Mouse (Mus musculus): ENCODE measurements at regions not wholly inside any gene's neighbourhood (a gene's known extent, or its start where the extent isn't known, plus 50 kb on each side); places are given as distances from the start of the nearest gene placed in this dataset.
A peak's percentile ranks its signal among the peaks of the same experiment; 100 is the strongest.

DNA sequence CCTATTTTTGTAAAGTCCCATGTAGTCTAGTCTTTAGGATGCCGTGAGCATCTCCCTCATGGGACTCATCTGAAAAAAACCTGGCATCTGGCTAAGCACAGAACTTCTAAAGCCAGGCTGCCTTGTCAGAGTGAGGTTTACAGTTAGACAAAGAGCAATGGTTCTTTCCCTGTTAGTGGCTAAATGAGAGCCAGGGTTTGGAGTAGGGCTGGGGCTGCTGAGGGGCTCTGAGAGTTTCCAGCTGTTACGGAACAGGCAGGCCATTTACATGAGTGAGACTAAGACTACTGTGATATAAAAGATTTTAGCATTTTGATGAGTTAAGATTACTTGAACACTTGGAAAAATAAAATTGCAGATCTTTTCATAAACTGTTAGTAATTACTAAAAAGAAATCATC is 352.2 kb upstream of the Nudt12 start:
- ATAC-seq, result no peak

DNA sequence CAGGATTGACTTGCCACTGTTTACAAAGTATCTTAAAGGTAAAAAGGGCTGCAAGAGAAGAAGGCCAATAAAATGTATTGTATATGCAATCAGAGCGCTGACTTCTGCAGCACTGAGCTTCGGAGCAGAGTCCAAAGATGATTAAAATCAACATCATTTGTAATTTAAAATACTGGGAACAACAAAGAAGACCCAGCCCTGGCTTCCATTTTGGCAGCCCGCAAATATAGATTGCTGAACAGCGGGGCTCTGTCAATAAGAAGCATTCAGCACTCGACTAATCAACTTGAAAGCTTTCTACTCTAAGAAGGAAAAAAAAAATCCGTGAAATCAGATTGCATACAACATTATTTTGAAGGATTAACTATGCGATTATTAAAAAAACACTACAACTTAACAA is 348.9 kb upstream of the Nudt12 start:
- Histone ChIP-seq H3K36me3 (ENCODE audit: control insufficient read depth, insufficient read depth, low read length) (no peaks in the 10 kb centered on the region), H3K9me3 (ENCODE audit: control insufficient read depth, low read length) (no peaks in the 10 kb centered on the region), H3K4me2 (ENCODE audit: low read length) (peak overlapping the region; percentile 25; the same call in 1 of the 2 replicates), H3K4me3 (ENCODE audit: low read length) (no peak overlapping the region), H3K9ac (ENCODE audit: low read depth, low read length) (no peak overlapping the region), H3K27me3 (replicated peaks; ENCODE audit: control insufficient read depth, insufficient read depth, low read length) (no peaks in the 10 kb centered on the region), H3K27ac (ENCODE audit: low read depth, low read length) (no peak overlapping the region), H3K4me1 (ENCODE audit: control insufficient read depth, insufficient read depth, low read depth, low read length) (no peaks in the 10 kb centered on the region)
- WGBS, result 27% methylated on average over 7 of the region's 7 CpGs
- ATAC-seq, result no peak

More for the DNA sequence above, 352.2 kb upstream of the Nudt12 start:
- Histone ChIP-seq H3K36me3 (ENCODE audit: control insufficient read depth, insufficient read depth, low read length) (no peaks in the 10 kb centered on the region), H3K9me3 (ENCODE audit: control insufficient read depth, low read length) (no peaks in the 10 kb centered on the region), H3K4me2 (ENCODE audit: low read length) (no peak overlapping the region), H3K27me3 (replicated peaks; ENCODE audit: control insufficient read depth, insufficient read depth, low read length) (no peaks in the 10 kb centered on the region), H3K4me3 (ENCODE audit: low read length) (no peak overlapping the region), H3K4me1 (ENCODE audit: control insufficient read depth, insufficient read depth, low read depth, low read length) (no peaks in the 10 kb centered on the region), H3K27ac (ENCODE audit: low read depth, low read length) (no peak overlapping the region), H3K9ac (ENCODE audit: low read depth, low read length) (no peak overlapping the region)
- 60% methylated on average over 2 of the region's 2 CpGs for WGBS

DNA sequence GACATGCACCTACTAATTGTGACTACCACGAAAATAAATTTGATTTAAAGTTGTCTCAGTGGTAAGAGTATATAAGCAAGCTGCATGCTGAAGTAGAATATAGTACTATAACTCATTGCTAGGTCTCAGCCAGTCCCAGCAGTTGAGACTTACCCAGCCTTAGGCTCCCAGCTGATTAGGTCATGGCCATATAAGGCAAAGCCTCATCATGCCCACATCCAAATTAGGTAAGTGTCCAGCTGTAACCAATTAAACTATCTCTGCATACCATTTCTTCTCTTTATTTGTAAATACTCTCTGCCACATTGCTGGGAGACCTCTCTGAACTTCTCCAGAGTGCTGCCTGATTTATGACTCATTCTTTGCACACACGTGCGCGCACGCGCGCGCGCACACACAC is 347.9 kb upstream of the Nudt12 start:
- no peak for ATAC-seq
- Histone ChIP-seq H3K9ac (ENCODE audit: low read depth, low read length) (no peak overlapping the region), H3K9me3 (ENCODE audit: control insufficient read depth, low read length) (no peaks in the 10 kb centered on the region), H3K4me1 (ENCODE audit: control insufficient read depth, insufficient read depth, low read depth, low read length) (no peaks in the 10 kb centered on the region), H3K36me3 (ENCODE audit: control insufficient read depth, insufficient read depth, low read length) (no peaks in the 10 kb centered on the region), H3K4me3 (ENCODE audit: low read length) (no peak overlapping the region), H3K4me2 (ENCODE audit: low read length) (no peak overlapping the region), H3K27ac (ENCODE audit: low read depth, low read length) (no peak overlapping the region), H3K27me3 (replicated peaks; ENCODE audit: control insufficient read depth, insufficient read depth, low read length) (no peaks in the 10 kb centered on the region)
- WGBS, result 93% methylated on average over 9 of the region's 9 CpGs

DNA sequence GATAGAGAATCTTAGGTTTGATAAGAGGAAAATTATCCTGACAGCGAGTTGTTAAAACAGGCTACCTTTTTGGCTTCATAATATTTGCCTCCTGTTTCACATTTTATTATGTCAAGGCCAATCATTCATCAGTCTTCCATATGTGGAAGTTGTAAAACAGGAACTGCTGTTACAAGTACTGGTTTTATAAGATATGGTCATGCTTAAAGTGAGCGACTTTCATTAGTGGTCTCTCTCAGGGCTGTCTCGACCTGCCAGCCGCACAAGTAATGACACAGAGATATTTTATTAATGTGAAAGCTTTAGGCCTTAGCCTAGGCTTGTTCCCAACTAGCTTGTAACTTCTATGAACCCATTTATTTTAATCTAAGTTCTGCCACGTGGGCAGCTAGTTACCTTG is 346.3 kb upstream of the Nudt12 start:
- no peaks in the 10 kb centered on the region for H3K27me3 ChIP-seq (replicated peaks; ENCODE audit: control insufficient read depth, insufficient read depth, low read length)
- H3K9me3 ChIP-seq (ENCODE audit: control insufficient read depth, low read length), result no peaks in the 10 kb centered on the region
- no peak overlapping the region for H3K27ac ChIP-seq (ENCODE audit: low read depth, low read length)
- H3K4me2 ChIP-seq (ENCODE audit: low read length), result no peak overlapping the region
- no peak overlapping the region for H3K4me3 ChIP-seq (ENCODE audit: low read length)
- 82% methylated on average over 5 of the region's 5 CpGs for WGBS
- H3K36me3 ChIP-seq (ENCODE audit: control insufficient read depth, insufficient read depth, low read length), result no peaks in the 10 kb centered on the region
- H3K9ac ChIP-seq (ENCODE audit: low read depth, low read length), result no peak overlapping the region
- H3K4me1 ChIP-seq (ENCODE audit: control insufficient read depth, insufficient read depth, low read depth, low read length), result no peaks in the 10 kb centered on the region
- no peak for ATAC-seq

DNA sequence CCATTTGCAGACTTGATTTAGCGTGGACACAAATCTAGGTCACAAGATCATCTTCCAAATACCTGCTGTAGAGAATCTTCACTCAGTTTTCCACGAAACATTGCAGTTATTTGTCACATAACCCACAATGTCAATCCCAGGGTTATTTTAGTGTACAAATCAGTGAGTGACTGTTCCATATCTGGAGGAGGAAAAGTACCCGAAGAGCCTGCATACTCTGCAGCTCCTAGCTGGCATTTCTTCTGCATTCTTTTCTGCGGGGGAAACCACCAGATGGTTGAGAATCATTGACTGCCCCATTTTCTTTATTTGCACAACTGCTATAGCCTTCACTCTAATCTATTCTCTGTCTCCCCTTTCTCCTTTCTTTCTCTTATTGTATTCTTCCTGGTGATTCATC is 332.4 kb upstream of the Nudt12 start:
- 85% methylated on average over 4 of the region's 4 CpGs for WGBS
- H3K27me3 ChIP-seq (replicated peaks; ENCODE audit: control insufficient read depth, insufficient read depth, low read length), result no peaks in the 10 kb centered on the region
- ATAC-seq, result no peak
- H3K4me3 ChIP-seq (ENCODE audit: low read length), result no peak overlapping the region
- H3K9me3 ChIP-seq (ENCODE audit: control insufficient read depth, low read length), result no peaks in the 10 kb centered on the region
- no peaks in the 10 kb centered on the region for H3K36me3 ChIP-seq (ENCODE audit: control insufficient read depth, insufficient read depth, low read length)
- H3K4me2 ChIP-seq (ENCODE audit: low read length), result no peak overlapping the region
- H3K27ac ChIP-seq (ENCODE audit: low read depth, low read length), result no peak overlapping the region
- no peaks in the 10 kb centered on the region for H3K4me1 ChIP-seq (ENCODE audit: control insufficient read depth, insufficient read depth, low read depth, low read length)
- H3K9ac ChIP-seq (ENCODE audit: low read depth, low read length), result no peak overlapping the region

DNA sequence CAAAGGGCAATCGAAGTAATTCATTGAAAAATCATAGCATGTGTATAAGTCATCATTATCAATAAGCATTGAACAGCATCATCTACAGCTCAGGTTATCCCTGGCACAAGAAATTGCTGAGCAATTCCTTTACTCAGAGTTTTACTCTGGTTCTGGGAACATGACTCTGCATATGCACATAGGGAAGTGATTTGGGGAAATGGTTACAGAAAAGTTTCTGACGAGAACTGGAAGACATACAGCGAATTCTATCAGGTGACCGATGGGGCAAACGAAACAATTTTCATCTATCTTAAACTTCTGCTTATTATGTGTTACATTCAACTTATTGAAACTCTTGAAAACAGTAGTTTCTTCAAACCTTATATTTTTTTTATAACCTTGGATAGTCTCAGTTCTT is 284.8 kb upstream of the Nudt12 start:
- Histone ChIP-seq H3K4me1 (ENCODE audit: control insufficient read depth, insufficient read depth, low read depth, low read length) (no peaks in the 10 kb centered on the region), H3K9me3 (ENCODE audit: control insufficient read depth, low read length) (no peaks in the 10 kb centered on the region), H3K27me3 (replicated peaks; ENCODE audit: control insufficient read depth, insufficient read depth, low read length) (no peaks in the 10 kb centered on the region), H3K4me2 (ENCODE audit: low read length) (no peak overlapping the region), H3K36me3 (ENCODE audit: control insufficient read depth, insufficient read depth, low read length) (no peaks in the 10 kb centered on the region), H3K9ac (ENCODE audit: low read depth, low read length) (no peak overlapping the region), H3K27ac (ENCODE audit: low read depth, low read length) (no peak overlapping the region), H3K4me3 (ENCODE audit: low read length) (no peak overlapping the region)
- WGBS, result 93% methylated on average over 5 of the region's 5 CpGs
- no peak for ATAC-seq

DNA sequence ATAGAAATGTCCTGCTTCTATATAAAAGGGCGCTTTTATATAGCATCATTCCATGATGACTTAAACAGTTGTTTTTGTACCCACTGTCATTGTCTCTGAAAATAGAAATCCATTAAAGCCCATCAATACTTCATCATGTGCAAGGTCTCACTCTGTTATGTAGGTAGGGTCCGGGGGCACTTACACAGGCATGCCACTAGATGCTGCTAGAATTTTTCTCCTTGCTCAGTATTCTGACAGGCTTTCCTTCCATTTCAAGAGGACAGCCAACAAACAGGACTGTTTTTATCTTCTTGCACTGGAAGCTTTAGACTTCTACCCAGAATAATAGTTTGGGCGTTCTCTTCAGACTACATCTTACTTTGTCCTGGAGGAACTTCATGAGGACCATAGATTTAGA is 268.2 kb upstream of the Nudt12 start:
- Histone ChIP-seq H3K9ac (ENCODE audit: low read depth, low read length) (no peak overlapping the region), H3K27me3 (replicated peaks; ENCODE audit: control insufficient read depth, insufficient read depth, low read length) (no peaks in the 10 kb centered on the region), H3K27ac (ENCODE audit: low read depth, low read length) (no peak overlapping the region), H3K4me1 (ENCODE audit: control insufficient read depth, insufficient read depth, low read depth, low read length) (no peaks in the 10 kb centered on the region), H3K9me3 (ENCODE audit: control insufficient read depth, low read length) (no peaks in the 10 kb centered on the region), H3K36me3 (ENCODE audit: control insufficient read depth, insufficient read depth, low read length) (no peaks in the 10 kb centered on the region), H3K4me3 (ENCODE audit: low read length) (no peak overlapping the region), H3K4me2 (ENCODE audit: low read length) (no peak overlapping the region)
- ATAC-seq, result peak; percentile 76; the same call in 1 of the 2 replicates
- 72% methylated on average over 3 of the region's 3 CpGs for WGBS

DNA sequence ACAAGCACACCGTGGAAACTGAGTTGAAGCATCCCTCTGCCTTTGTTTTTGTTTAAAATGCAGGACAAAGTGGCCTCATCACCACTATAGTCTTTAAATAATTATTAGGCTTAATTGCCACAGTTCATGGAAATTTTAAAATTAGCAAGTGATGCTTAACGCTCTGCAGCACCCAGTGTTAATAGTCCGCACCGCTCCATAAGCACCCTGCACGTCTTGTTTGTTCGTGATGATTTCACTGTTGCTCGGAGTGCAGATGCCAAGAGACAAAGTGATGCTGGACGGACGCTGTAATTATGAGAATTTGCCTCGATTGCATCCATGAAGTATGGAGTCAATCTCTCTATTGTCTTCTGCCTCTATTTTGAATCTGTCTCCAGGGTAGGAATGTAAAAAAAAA is 266.6 kb upstream of the Nudt12 start:
- H3K4me1 ChIP-seq (ENCODE audit: control insufficient read depth, insufficient read depth, low read depth, low read length), result no peaks in the 10 kb centered on the region
- no peak for ATAC-seq
- no peaks in the 10 kb centered on the region for H3K27me3 ChIP-seq (replicated peaks; ENCODE audit: control insufficient read depth, insufficient read depth, low read length)
- no peaks in the 10 kb centered on the region for H3K36me3 ChIP-seq (ENCODE audit: control insufficient read depth, insufficient read depth, low read length)
- no peaks in the 10 kb centered on the region for H3K9me3 ChIP-seq (ENCODE audit: control insufficient read depth, low read length)
- H3K27ac ChIP-seq (ENCODE audit: low read depth, low read length), result no peak overlapping the region
- no peak overlapping the region for H3K9ac ChIP-seq (ENCODE audit: low read depth, low read length)
- no peak overlapping the region; the same call in 1 of the 2 replicates for H3K4me2 ChIP-seq (ENCODE audit: low read length)
- H3K4me3 ChIP-seq (ENCODE audit: low read length), result no peak overlapping the region
- WGBS, result 52% methylated on average over 10 of the region's 10 CpGs

DNA sequence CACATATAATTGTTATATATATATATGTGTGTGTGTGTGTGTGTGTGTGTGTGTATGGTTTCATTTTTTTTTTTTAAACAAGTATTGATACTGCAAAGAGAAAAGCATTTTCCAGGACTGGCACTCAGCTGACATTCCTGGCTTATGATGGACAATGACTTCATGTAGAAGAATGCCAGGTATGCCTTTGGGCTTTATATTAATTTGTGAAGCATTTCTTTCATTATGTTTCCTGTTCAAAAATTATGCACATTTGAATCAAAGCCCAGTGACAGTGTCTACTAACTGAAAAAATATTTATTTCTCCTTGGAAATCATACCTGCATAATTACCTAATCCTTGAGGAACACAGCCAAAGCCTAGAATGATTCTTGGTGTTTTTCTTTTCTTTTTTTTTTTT is 256.4 kb upstream of the Nudt12 start:
- no peaks in the 10 kb centered on the region for H3K9me3 ChIP-seq (ENCODE audit: control insufficient read depth, low read length)
- H3K4me3 ChIP-seq (ENCODE audit: low read length), result no peak overlapping the region
- no peak overlapping the region for H3K4me2 ChIP-seq (ENCODE audit: low read length)
- no peak overlapping the region for H3K9ac ChIP-seq (ENCODE audit: low read depth, low read length)
- no peaks in the 10 kb centered on the region for H3K27me3 ChIP-seq (replicated peaks; ENCODE audit: control insufficient read depth, insufficient read depth, low read length)
- no peaks in the 10 kb centered on the region for H3K4me1 ChIP-seq (ENCODE audit: control insufficient read depth, insufficient read depth, low read depth, low read length)
- ATAC-seq, result no peak
- no peaks in the 10 kb centered on the region for H3K36me3 ChIP-seq (ENCODE audit: control insufficient read depth, insufficient read depth, low read length)
- H3K27ac ChIP-seq (ENCODE audit: low read depth, low read length), result no peak overlapping the region

DNA sequence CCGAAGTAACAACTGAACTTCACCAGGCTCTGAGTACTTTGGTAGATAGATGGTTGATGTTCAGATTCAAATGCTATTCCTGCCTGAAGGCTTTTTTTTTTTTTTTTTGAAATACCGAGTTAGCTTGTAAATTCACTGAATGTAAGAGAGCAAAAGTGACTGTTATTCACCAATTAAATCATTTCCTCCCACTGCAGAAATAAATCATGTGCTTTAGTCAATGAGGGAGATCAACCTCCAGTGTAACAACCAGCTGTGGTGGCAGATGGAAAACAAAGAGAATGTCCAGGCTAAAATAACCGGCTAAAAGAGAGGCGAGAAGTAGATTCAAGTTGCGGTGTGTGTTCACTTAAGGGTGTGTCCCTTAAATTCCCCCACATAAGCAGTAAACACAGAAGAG is 235.8 kb upstream of the Nudt12 start:
- no peak for ATAC-seq

More for the DNA sequence above, 235.8 kb upstream of the Nudt12 start:
- Histone ChIP-seq H3K4me2 (ENCODE audit: low read length) (no peak overlapping the region), H3K4me3 (ENCODE audit: low read length) (no peak overlapping the region), H3K9me3 (ENCODE audit: control insufficient read depth, low read length) (no peaks in the 10 kb centered on the region), H3K27ac (ENCODE audit: low read depth, low read length) (no peak overlapping the region), H3K36me3 (ENCODE audit: control insufficient read depth, insufficient read depth, low read length) (no peaks in the 10 kb centered on the region), H3K4me1 (ENCODE audit: control insufficient read depth, insufficient read depth, low read depth, low read length) (no peaks in the 10 kb centered on the region), H3K27me3 (replicated peaks; ENCODE audit: control insufficient read depth, insufficient read depth, low read length) (no peaks in the 10 kb centered on the region), H3K9ac (ENCODE audit: low read depth, low read length) (no peak overlapping the region)
- 83% methylated on average over 5 of the region's 5 CpGs for WGBS
